ENCODE assay signal across 8 mouse cellular contexts in genomic region chr7:118766119-118766833, GRCm38 (mm10). TPM values are rescaled to one million over a fixed set of nuclear protein-coding genes. Genes with fewer than 3 reads are reported as not detected.
DNase-seq lines count a peak whose midpoint lies in the region; ATAC-seq and TF ChIP-seq lines count a peak whose summit lies in the region.

No protein-coding gene starts in this region.

- TF ChIP-seq CTCF in liver, adult 2 months (IDR thresholded peaks at IDR 0.05; ENCODE audit: low read depth, low read length), result peak; percentile 70; the same call in 1 of the 2 replicates

- ATAC-seq in neural tube, embryonic 13.5 days (ENCODE audit: low read depth), result peak; percentile 56

- no peak overlapping the region for H3K9ac ChIP-seq in liver, adult 2 months (ENCODE audit: low read depth, low read length)
- H3K9ac ChIP-seq in neural tube, embryonic 13.5 days, result no peak overlapping the region

- no peak overlapping the region for H3K4me3 ChIP-seq in liver, adult 2 months (ENCODE audit: insufficient read depth, low read depth, low read length)
- H3K4me3 ChIP-seq in neural tube, embryonic 13.5 days, result no peak overlapping the region

- no peak overlapping the region for H3K27ac ChIP-seq in liver, adult 2 months (replicated peaks; ENCODE audit: insufficient read depth, low read depth, low read length)
- no peak overlapping the region for H3K27ac ChIP-seq in neural tube, embryonic 13.5 days (replicated peaks)

- H3K27me3 ChIP-seq in liver, adult 2 months (ENCODE audit: control insufficient read depth, insufficient read depth, low read length), result no peaks in the 10 kb centered on the region
- no peaks in the 10 kb centered on the region for H3K27me3 ChIP-seq in neural tube, embryonic 13.5 days

- no peaks in the 10 kb centered on the region for H3K4me1 ChIP-seq in liver, adult 2 months (ENCODE audit: control insufficient read depth, insufficient read depth, low read length)
- peaks cover 9% of the 10 kb centered on the region for H3K4me1 ChIP-seq in neural tube, embryonic 13.5 days (replicated peaks)

- DNase-seq in A20 (ENCODE audit: low read depth, low spot score) (peak; percentile 64), MEL-GATA-1-ER (ENCODE audit: extremely low read depth, low read depth) (peak; percentile 50)
- peak; percentile 99 for DNase-seq in cerebellum, adult 9-10 months
- peak; percentile 23 to 42 for DNase-seq in frontal cortex, postnatal 14 days (ENCODE audit: low spot score in 2 of 2)
- DNase-seq in kidney, adult 9 months, result peak; percentile 73
- DNase-seq in liver, adult 2 months (ENCODE audit: extremely low read depth, low read depth, low spot score), result peak; percentile 53
- DNase-seq in thymus, postnatal 36 days, result peak; percentile 23 to 41

- H3K36me3 ChIP-seq in liver, adult 2 months (ENCODE audit: control insufficient read depth, insufficient read depth, low read length), result peaks cover 7% of the 10 kb centered on the region; the same call in 1 of the 2 replicates
- H3K36me3 ChIP-seq in neural tube, embryonic 13.5 days, result peaks cover 48% of the 10 kb centered on the region

- no peaks in the 10 kb centered on the region for H3K9me3 ChIP-seq in neural tube, embryonic 13.5 days

- WGBS in liver, adult 2 months, result 63% methylated on average over 18 of the region's 18 CpGs
- WGBS in neural tube, embryonic 13.5 days, result 50% methylated on average over 18 of the region's 18 CpGs

- H3K4me2 ChIP-seq in neural tube, embryonic 13.5 days, result peak overlapping the region; percentile 30; the same call in 1 of the 2 replicates

- no peak for TF ChIP-seq POLR2A in liver, adult 2 months (IDR thresholded peaks at IDR 0.05; ENCODE audit: extremely low read depth, insufficient read depth, low read length)

- no peaks in the 10 kb centered on the region for H3K79me2 ChIP-seq in liver, adult 2 months (ENCODE audit: control insufficient read depth, insufficient read depth, low read length)

RNA-seq across cellular contexts. Expression of gene Vps35l, which starts 26.2 kb away (rescaled TPM):
- 22.3 and 28.3 TPM in 2 replicates for total RNA-seq in liver, adult 2 months (2014; rRNA removed)
- polyA plus RNA-seq in liver, adult 2 months (2012; rRNA removed), result 15.0 and 16.3 TPM in 2 replicates
- 86.8 and 87.6 TPM in 2 replicates for polyA plus RNA-seq in neural tube, embryonic 13.5 days (2015; fragmentation: Nextera tagmentation; extraction: Ambion mirVana)

RNA-seq across cellular contexts. Expression of gene Ccp110, which starts 53.9 kb away (rescaled TPM):
- 3.0 and 3.8 TPM in 2 replicates for total RNA-seq in liver, adult 2 months (2014; rRNA removed)
- 0.85 and 1.3 TPM in 2 replicates for polyA plus RNA-seq in liver, adult 2 months (2012; rRNA removed)
- polyA plus RNA-seq in neural tube, embryonic 13.5 days (2015; fragmentation: Nextera tagmentation; extraction: Ambion mirVana), result 29.9 and 32.7 TPM in 2 replicates

Comparison
In these comparisons a context has a peak if more than half of its experiments do, and no peak if none do; other contexts are left out.
1. DNase-seq: peak in every context shown above with its lines; median percentile 99 in cerebellum, adult 9-10 months; 73 in kidney, adult 9 months; 64 in A20; 53 in liver, adult 2 months; 50 in MEL-GATA-1-ER; 32 in frontal cortex, postnatal 14 days; 32 in thymus, postnatal 36 days.
2. RNA of gene Ccp110, which starts 53.9 kb away (polyA plus RNA-seq): 29.9 to 32.7 TPM in neural tube, embryonic 13.5 days; 0.85 to 1.3 TPM in liver, adult 2 months; every median in the first group is over 10 times any median in the second.